9 mouse cellular contexts compared by ENCODE assay signal in genomic region chr11:59569306-59569705, GRCm38 (mm10). TPM values are rescaled to one million over a fixed set of nuclear protein-coding genes. Genes with fewer than 3 reads are reported as not detected.
DNase-seq lines count a peak whose midpoint lies in the region; ATAC-seq and TF ChIP-seq lines count a peak whose summit lies in the region.
"Had no signal": no experiment of that assay in that cellular context is flagged by ENCODE, and none has a peak within 500 bp of the region (broad histone marks: within the 10 kb centered on the region; RNA-seq: fewer than 3 reads in every experiment).

No protein-coding gene starts in this region.

- DNase-seq in cerebellum, adult 11 months, result peak; percentile 12
- DNase-seq in cerebellum, postnatal 4 days (ENCODE audit: low spot score in 2 of 2), result no peak
- DNase-seq in left cerebral cortex, adult 2 months (ENCODE audit: extremely low spot score in 1 of 2, low spot score in 2 of 2), result no peak
- no peak for DNase-seq in left cerebral cortex, adult 9 months (ENCODE audit: low spot score in 2 of 2)
- peak; percentile 50 for DNase-seq in R1 (ENCODE audit: low read depth, low spot score)
- no peak for DNase-seq in gastrocnemius, adult 8-10 months (ENCODE audit: low spot score in 2 of 2)

- no peak overlapping the region for H3K4me3 ChIP-seq in left cerebral cortex, adult 2 months
- H3K4me3 ChIP-seq: midbrain, embryonic 12.5 days had no signal

- no peak overlapping the region for H3K27ac ChIP-seq in left cerebral cortex, adult 2 months
- H3K27ac ChIP-seq: midbrain, embryonic 12.5 days had no signal

- intact Hi-C loops in left cerebral cortex, adult 2 months (cut with DNase I), result loop anchor here (1.0 kb wide), 1 partner anchor 44 kb away; no protein-coding TSS in a partner anchor

- peak; percentile 78 for ATAC-seq in megakaryocyte, adult 5-6 weeks (ENCODE audit: poor library complexity, severe bottlenecking)
- ATAC-seq in megakaryocyte-erythroid progenitor cell, adult 5-6 weeks (replicated peaks; ENCODE audit: low FRiP score, low TSS enrichment, poor library complexity, severe bottlenecking), result no peak

- TF ChIP-seq CTCF in left cerebral cortex, adult 2 months (IDR thresholded peaks at IDR 0.05), result peak; percentile 61

RNA-seq across cellular contexts. Expression of gene Olfr222, which starts 6.7 kb away (rescaled TPM):
- total RNA-seq in left cerebral cortex, adult 2 months (2021), result not detected
- not detected in 2 replicates for total RNA-seq in megakaryocyte, adult 5-6 weeks (2015)
- total RNA-seq in megakaryocyte, adult 5-6 weeks (2017), result not detected in 2 replicates
- not detected in 2 replicates for total RNA-seq in megakaryocyte-erythroid progenitor cell, adult 5-6 weeks (2014; fragmentation: Nextera tagmentation)
- not detected in 2 replicates for total RNA-seq in megakaryocyte-erythroid progenitor cell, adult 5-6 weeks (2017)
- total RNA-seq in gastrocnemius, adult 8-10 months (2022), result not detected

RNA-seq across cellular contexts. Expression of gene Olfr223, which starts 23.8 kb away (rescaled TPM):
- total RNA-seq in left cerebral cortex, adult 2 months (2021), result not detected
- not detected in 2 replicates for total RNA-seq in megakaryocyte, adult 5-6 weeks (2015)
- total RNA-seq in megakaryocyte, adult 5-6 weeks (2017), result not detected in 2 replicates
- total RNA-seq in megakaryocyte-erythroid progenitor cell, adult 5-6 weeks (2014; fragmentation: Nextera tagmentation), result not detected in 2 replicates
- total RNA-seq in megakaryocyte-erythroid progenitor cell, adult 5-6 weeks (2017), result not detected in 2 replicates
- total RNA-seq in gastrocnemius, adult 8-10 months (2022), result not detected

RNA-seq across cellular contexts. Expression of gene Nlrp3, which starts 27.9 kb away (rescaled TPM):
- under 1 TPM; 0.72 to 0.88 TPM for total RNA-seq in left cerebral cortex, adult 2 months (2021)
- 23.8 and 32.5 TPM in 2 replicates for total RNA-seq in megakaryocyte, adult 5-6 weeks (2015)
- total RNA-seq in megakaryocyte, adult 5-6 weeks (2017), result 41.2 and 43.0 TPM in 2 replicates
- not detected in 2 replicates for total RNA-seq in megakaryocyte-erythroid progenitor cell, adult 5-6 weeks (2014; fragmentation: Nextera tagmentation)
- 0.30 TPM in 1 of 2 replicates, not detected in the other for total RNA-seq in megakaryocyte-erythroid progenitor cell, adult 5-6 weeks (2017)
- under 1 TPM in 2 of 4 experiments, not detected in 2; 0.07 to 0.19 TPM for total RNA-seq in gastrocnemius, adult 8-10 months (2022)

RNA-seq across cellular contexts. Expression of gene Zkscan17, which starts 42.8 kb away (rescaled TPM):
- total RNA-seq in left cerebral cortex, adult 2 months (2021), result 10 to 100 TPM in 1 of 2 experiments, 1 to 10 TPM in 1; 8.2 to 11.7 TPM
- 9.0 and 9.4 TPM in 2 replicates for total RNA-seq in megakaryocyte, adult 5-6 weeks (2015)
- total RNA-seq in megakaryocyte, adult 5-6 weeks (2017), result 7.4 and 13.4 TPM in 2 replicates
- 23.0 and 24.9 TPM in 2 replicates for total RNA-seq in megakaryocyte-erythroid progenitor cell, adult 5-6 weeks (2014; fragmentation: Nextera tagmentation)
- total RNA-seq in megakaryocyte-erythroid progenitor cell, adult 5-6 weeks (2017), result 10.4 and 17.5 TPM in 2 replicates
- 10 to 100 TPM; 16.0 to 18.5 (median 16.9) TPM for total RNA-seq in gastrocnemius, adult 8-10 months (2022)

Comparison
In these comparisons a context has a peak if more than half of its experiments do, and no peak if none do; other contexts are left out.
1. DNase-seq: peak in cerebellum, adult 11 months (single experiment) and R1 (single experiment); none in cerebellum, postnatal 4 days (0 of 2), left cerebral cortex, adult 2 months (0 of 2), left cerebral cortex, adult 9 months (0 of 2) and gastrocnemius, adult 8-10 months (0 of 2).
2. RNA of gene Nlrp3, which starts 27.9 kb away (total RNA-seq): 23.8 to 43.0 TPM in megakaryocyte, adult 5-6 weeks; 0.72 to 0.88 TPM in left cerebral cortex, adult 2 months, 0.07 to 0.19 TPM in gastrocnemius, adult 8-10 months and 0.30 TPM in megakaryocyte-erythroid progenitor cell, adult 5-6 weeks; every median in the first group is over 10 times any median in the second.